Mouse (Mus musculus) large intestine, adult 2 months (tissue): ENCODE data around the gene Zfp839. TPM values are rescaled to one million over a fixed set of nuclear protein-coding genes. Genes with fewer than 3 reads are reported as not detected.

Experiments
- DNase-seq: peaks from one replicate; pipeline ENCODE4 v3.0.0-alpha.2; 2012; ENCODE audit warnings: low read depth, low spot score
- WGBS: fragments of 180-500 bp; shearing (Covaris S2); methylation state at CpG from one replicate; pipeline ENCODE4 v1.1.7; 2018; 5-methylcytosine and 5-hydroxymethylcytosine counted together
- polyA plus RNA-seq: library from polyadenylated mRNA; depleted of rRNA; stranded (reverse); fragments of >200 nt; gene quantifications from 2 replicates; pipeline ENCODE4 v1.2.3, GENCODE M21; 2012; rRNA removed

Zfp839 gene
- polyA plus RNA-seq, 1 experiment = 3.3 TPM

DNA sequence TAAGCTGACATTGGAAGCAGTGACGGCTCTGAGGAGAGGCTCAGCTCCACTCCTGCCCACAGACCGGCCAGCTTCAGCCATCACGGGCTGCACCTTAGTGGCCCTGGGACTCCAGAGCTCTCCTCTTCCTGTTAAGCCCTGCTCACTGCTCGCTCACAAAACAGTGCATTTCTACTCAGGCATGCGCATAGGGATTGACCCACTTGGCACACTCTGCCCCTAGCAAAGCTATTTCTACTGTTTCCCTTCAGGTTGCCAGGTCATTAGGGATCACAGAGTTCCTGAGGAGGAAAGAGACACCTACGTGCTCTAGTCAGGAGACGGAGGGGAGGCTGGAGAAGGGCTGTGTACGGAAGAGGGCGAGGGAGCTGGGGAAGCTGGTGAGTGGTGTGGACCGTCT lies 15.9 kb downstream of the Zfp839 start:
- DNase-seq = no peak
- 92% methylated on average over 10 of the region's 10 CpGs for WGBS

DNA sequence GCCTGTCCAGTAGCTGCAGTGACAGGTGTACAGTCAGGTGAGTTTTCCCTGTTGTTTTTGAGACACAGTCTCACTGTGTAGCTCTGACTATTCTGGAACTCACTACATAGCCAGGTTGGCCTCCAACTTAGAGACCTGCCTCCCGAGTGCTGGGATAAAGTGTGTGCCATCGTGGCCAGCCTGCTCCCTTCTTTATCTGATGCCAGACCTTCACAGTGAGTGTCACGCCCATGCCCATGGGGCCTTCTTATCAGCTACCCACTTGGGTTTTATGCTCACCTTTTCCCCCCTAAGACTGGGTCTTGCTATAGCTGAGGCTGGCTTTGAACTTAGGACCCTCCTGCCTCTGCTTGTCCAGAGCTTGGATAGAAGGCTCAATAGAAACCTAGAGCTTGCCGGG lies 20.1 kb downstream of the Zfp839 start:
- no peak for DNase-seq
- 80% methylated on average over 4 of the region's 4 CpGs for WGBS

DNA sequence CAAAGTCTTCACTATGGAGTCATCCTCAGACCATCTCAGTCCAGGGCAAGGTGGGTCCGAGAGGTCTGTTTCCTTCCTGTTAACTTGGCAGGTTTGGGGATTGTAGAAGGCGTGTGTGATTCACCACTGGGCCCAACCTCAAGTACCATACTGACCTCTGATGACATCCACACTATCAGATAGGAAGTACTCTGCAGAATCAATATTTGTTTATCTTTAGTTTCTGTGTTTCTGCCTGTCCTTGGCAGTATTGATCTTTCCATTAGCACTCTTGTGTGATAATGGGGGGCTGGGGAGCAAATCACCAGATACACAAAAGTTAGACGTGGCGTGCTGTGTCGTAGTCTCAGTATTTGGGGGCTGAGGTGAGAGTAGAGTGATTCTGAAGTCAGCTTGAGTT lies 21.2 kb downstream of the Zfp839 start:
- no peak for DNase-seq
- WGBS = 92% methylated on average over 5 of the region's 5 CpGs

DNA sequence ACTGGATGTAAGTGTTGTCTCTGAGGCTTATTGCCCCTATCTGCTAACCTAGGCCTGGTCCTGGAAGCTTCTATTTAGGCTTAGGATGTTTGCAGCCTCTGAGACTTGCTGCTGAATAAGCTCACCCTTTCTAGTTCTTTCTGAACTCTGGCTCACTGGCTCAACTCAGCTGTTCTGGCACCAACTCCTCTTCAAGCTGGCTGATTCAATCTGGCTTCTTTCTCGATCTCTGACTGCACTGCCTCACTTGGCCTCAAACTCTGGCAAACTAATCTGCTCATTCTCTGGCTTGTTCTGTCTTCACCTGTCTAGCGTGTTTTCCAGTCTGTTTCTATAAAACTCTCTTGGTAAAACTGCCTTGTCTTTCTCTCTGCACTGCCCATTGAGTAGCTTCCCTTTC lies 25.3 kb downstream of the Zfp839 start:
- WGBS = 81% methylated on average over 2 of the region's 2 CpGs
- DNase-seq = no peak

DNA sequence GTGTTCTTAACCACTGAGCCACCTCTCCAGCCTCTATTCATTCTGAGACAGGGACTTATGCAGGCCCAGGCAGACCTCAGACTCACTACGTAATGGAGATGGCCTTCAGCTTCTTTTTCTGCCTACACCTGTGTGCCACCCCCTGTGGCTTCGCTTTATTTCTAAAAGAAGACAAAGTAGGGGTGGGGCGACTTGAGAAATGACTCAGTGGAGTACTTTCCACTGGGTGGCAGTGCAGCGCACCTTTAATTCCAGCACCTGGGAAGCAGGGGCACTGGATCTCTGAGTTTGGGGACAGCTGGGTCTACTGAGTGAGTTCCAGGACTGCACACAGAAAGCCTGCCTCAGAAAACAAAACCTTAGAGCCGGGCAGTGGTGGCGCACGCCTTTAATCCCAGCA lies 32.2 kb downstream of the Zfp839 start:
- DNase-seq = no peak
- 83% methylated on average over 7 of the region's 7 CpGs for WGBS

DNA sequence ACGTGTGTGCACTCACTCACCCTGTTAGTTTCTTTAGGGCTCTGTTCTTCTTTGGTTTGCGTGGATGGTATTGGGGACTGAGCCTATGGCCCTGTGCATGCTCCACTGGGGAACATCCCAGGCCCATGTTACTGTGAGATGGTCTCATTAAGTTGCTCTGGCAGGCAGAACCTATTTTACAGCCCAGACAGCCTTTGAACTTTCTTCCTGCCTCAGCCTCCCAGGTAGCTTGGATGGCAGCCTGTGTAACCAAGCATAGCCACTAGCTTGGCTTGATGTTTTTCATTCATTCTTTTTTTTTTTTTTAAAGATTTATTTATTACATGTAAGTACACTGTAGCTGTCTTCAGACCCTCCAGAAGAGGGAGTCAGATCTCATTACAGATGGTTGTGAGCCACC lies 35.2 kb downstream of the Zfp839 start:
- no peak for DNase-seq
- 91% methylated on average over 2 of the region's 2 CpGs for WGBS

DNA sequence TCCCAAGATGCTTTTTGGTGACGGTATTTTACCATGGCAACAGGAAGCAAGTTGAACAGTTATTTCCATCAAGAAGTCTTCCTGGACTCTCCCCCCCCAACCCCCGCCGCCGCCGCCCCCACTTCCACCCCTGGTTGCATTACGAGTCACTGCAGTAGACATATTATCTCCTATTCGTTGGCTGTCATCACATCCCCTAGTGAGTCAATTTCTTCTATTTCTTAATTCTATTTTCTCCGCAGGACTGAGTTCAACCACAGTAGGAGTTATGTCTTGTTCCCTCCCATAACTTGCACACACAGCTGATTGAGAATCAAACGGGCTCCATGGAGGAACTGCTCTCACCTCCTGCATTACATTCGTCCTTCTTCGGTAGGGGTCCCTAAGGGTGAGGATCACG lies 38.1 kb downstream of the Zfp839 start:
- DNase-seq = no peak
- 31% methylated on average over 12 of the region's 12 CpGs for WGBS

DNA sequence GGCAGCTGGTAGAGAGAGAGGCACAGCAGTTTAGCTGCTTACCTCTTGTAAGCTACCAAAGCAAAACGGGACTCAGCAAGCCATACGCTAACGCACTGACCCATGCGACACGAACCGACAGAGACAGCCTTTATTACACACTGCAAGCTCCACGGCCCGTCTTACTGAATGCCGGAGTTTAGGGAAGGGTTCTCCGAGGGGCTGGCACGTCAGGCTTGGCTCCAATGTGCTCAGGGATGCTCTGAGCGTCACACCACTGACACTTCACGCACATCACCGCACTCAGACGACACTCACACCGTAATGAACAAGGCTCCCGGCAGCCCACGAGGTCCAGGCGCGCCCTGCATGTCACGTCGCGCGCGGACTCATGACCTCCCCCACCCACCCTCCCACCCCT lies 38.6 kb downstream of the Zfp839 start:
- no peak for DNase-seq
- WGBS = 0% methylated on average over 25 of the region's 25 CpGs

DNA sequence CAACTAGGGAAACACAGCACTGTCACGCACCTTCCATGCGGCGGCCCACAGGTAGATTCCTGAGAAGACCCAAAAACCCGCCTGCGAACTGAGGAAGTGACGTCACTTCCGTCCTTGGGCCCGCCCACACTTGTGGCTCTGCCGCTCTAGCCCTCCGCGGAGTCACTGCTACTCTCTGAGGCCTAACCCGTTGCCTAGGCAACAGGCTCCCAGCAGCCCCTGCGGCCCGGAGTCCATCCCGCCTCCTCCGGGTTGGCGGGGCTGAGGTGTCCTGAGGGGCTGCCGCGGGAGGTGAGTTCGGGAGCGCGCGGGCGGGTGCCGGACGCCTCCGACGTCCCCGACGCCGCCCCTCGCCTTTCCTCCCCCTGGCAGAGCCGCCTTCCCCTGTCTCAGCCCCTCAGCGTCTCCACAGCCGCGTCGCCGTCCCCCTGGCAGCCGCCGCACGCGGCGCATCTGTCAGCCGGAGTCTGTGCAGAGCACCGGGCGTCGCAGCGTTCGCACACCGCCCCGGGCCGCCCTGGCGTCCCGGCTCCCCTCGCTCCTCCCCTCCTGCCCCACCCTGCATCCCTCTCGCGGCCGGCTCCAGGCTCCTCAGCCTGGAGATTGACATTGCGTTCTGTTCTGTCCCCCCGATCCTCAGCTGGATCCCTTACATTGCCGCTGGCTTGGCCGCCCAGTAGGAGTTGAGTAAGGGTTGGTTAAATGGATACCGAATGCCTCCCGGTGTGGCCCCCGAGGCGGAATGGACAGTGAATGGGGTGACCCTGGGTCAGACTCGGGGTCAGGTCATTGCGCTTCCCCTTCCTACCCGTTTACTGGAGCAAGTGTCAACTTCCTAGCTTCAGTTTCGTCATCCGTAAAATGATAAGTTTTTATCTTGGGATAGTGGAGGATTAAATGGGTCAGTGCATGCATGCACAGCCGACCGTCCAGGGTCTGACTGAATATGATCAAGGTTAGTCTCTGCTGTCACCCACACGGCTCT lies 39.3 kb downstream of the Zfp839 start, which contains the start of the genes Cinp and Tecpr2:
Gene Cinp, minus strand, starts transcription at position 110 of the 985 bp plus-strand sequence.
Gene Tecpr2, plus strand, starts transcription at position 229 of the 985 bp plus-strand sequence.
- peak; percentile 88 for DNase-seq
- under 1% methylated on average over 74 of the region's 74 CpGs for WGBS

DNA sequence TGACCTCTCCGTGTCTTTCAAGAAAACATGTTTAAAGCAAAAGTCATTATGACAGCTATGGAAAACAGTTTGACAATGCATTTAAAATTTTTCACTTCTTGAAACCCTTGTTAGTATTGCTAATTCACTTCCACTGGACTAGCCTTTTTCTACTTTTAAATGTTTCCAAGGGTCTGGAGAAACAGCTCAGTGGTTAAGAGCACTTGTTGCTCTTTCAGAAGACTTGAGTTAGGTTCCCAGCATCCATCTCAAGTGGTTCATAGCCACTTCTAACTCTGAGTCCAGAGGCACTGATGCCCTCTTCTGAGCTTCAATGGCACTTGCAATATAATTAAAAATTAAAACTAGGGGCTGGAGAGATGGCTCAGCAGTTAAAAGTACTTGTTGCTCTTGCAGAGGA lies 41.8 kb downstream of the Zfp839 start:
- DNase-seq = no peak
- WGBS = 88% methylated on average over 1 of the region's 1 CpGs

DNA sequence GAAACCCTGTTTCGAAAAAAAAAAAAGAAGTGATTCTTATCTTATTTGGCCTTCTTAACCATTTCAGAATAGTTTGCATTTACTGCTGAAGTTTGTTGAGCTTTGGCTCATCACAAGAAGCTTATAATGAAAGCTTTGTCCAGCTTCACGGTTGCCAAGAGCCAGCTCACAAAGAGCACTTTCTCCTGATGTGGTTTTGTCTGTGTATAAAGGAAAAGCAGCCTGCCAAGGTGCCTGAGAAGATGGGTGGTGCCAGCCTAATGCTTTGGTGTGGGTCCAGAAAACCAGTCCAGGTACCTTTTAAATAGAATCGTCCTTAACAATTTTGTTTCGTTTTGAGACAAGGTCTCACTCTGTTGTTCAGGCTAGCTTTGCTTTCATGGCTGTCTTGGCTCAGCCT lies 52.1 kb downstream of the Zfp839 start:
- DNase-seq = no peak
- WGBS = 27% methylated on average over 4 of the region's 4 CpGs

DNA sequence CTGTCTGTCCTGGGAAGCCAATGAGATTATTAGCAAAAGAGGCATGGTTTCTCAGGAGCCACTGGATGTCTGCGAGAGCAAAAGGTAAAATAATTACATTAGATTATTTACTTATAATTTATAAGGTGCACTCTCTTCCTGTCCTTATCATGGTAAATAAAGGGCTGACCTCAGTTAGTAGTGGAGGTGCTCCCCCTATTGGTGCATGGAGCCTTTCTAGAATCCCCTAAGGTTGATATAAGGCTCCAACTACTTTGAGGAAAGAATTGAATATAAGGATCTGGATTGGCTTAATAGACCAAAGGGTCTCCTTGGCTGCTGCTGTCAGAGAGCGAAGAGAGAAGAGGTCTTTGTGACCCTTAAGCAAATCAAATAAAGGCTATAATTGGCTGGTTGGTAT lies 53.5 kb downstream of the Zfp839 start:
- 77% methylated on average over 2 of the region's 2 CpGs for WGBS
- DNase-seq = no peak

DNA sequence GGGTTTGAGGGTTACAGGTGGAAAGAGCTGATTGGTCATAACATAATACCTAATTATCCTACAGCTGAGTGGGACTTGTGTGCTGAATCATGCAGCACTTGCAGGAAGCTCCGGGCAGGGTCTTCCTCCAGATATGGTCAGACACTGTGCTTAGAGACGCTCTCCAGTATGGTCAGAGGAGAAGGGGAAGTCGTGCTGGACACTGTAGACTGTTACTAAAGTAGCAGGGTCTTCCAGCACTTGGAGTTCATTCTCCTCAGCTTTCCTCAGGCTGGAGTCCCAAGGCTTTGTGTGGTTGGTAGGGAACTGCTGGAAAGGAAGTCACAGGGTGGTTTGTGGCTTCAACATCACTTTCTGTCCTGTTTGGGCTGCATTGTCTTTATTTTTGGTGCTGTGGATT lies 57.8 kb downstream of the Zfp839 start:
- 56% methylated on average over 3 of the region's 3 CpGs for WGBS
- DNase-seq = no peak

DNA sequence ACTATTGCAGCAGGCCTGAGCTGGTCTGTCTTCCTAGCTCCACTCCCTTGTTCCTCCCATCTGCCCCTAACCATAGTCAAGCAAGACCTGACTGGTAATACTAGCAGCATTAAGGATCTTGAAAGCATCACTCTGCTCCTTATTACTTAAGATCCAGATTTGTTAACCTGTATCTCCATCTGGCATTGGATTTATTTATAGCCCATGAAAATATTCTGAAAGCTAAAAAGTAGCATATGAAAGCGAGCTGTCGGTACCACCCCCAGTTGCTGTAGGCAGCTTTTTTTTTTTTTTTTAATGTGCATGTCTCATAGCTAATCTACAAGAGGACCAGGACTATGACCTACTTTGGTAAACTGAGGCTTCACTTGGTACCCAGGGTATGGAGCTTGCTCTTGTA lies 59.9 kb downstream of the Zfp839 start:
- DNase-seq = no peak
- 99% methylated on average over 2 of the region's 2 CpGs for WGBS

DNA sequence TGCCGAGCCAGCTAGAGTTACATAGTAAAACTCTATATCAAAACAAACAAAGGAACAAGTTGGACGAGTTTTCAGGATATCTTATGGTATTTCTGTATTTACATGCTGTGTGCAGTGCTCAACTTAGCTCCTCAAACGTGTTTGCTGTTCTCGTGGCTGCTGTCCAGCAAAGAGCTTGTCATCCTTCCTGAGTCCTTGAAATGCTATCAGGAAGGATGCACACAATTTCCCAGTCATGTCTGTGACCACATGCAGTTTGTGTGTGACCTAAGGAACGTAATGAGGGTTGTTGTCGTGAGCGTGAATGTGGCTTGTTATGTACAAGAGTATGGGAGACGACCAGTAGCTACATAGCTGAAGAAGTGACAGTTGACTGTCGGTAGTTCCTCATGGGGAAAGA lies 65.7 kb downstream of the Zfp839 start:
- WGBS = 61% methylated on average over 9 of the region's 9 CpGs
- DNase-seq = no peak

Other genes with a start within 250 kb of the Zfp839 start
- gene Dync1h1, start 248.8 kb upstream of the Zfp839 start, polyA plus RNA-seq = 158 and 237 TPM in 2 replicates
- not detected in 2 replicates for gene 1700001K19Rik, start 167.6 kb upstream of the Zfp839 start, polyA plus RNA-seq
- gene Hsp90aa1, start 147.5 kb upstream of the Zfp839 start, polyA plus RNA-seq = 73.9 and 80.2 TPM in 2 replicates
- gene Wdr20, start 112.3 kb upstream of the Zfp839 start, polyA plus RNA-seq = 19.4 and 26.8 TPM in 2 replicates
- gene Mok, start 9.3 kb upstream of the Zfp839 start, polyA plus RNA-seq = 0.64 and 0.81 TPM in 2 replicates
- gene Cinp, start 38.9 kb downstream of the Zfp839 start, polyA plus RNA-seq = 25.6 and 26.4 TPM in 2 replicates
- gene Tecpr2, start 39.0 kb downstream of the Zfp839 start, polyA plus RNA-seq = 2.3 and 4.3 TPM in 2 replicates
- 39.5 and 58.7 TPM in 2 replicates for gene Ankrd9, start 128.8 kb downstream of the Zfp839 start, polyA plus RNA-seq
- gene Rcor1, start 189.1 kb downstream of the Zfp839 start, polyA plus RNA-seq = 14.4 and 15.0 TPM in 2 replicates